Mouse (Mus musculus) midbrain, embryonic 15.5 days (tissue): Measurements from ENCODE around the gene Zswim7. TPM values are rescaled to one million over a fixed set of nuclear protein-coding genes. Genes with fewer than 3 reads are reported as not detected.

Source experiments
- ATAC-seq: fragments of 200-750 bp; cut with Nextera tagmentation; replicated peaks from 2 replicates; pipeline ENCODE4 v1.8.0; 2017; ENCODE audit warnings: moderate TSS enrichment
- H3K27ac ChIP-seq: fragments of 300-500 bp; sonication (generic); 2 replicates; pipeline ENCODE4 v1.5.1; 2015; ENCODE audit warnings: mild to moderate bottlenecking, inconsistent platforms
- H3K27me3 ChIP-seq: fragments of 300-500 bp; sonication (generic); replicated peaks from 2 replicates; pipeline ENCODE4 v1.6.1; 2015; ENCODE audit warnings: inconsistent platforms
- H3K36me3 ChIP-seq: fragments of 300-500 bp; sonication (generic); replicated peaks from 2 replicates; pipeline ENCODE4 v1.6.1; 2015; ENCODE audit warnings: inconsistent platforms
- H3K4me1 ChIP-seq: fragments of 300-500 bp; sonication (generic); 2 replicates; pipeline ENCODE4 v1.6.1; 2015; ENCODE audit warnings: inconsistent platforms
- H3K4me2 ChIP-seq: fragments of 300-500 bp; sonication (generic); 2 replicates; pipeline ENCODE4 v1.6.1; 2015; ENCODE audit warnings: inconsistent platforms, mild to moderate bottlenecking, moderate library complexity
- H3K4me3 ChIP-seq: fragments of 300-500 bp; sonication (generic); 2 replicates; pipeline ENCODE4 v1.5.1; 2015; ENCODE audit warnings: mild to moderate bottlenecking, inconsistent platforms
- H3K9ac ChIP-seq: fragments of 300-500 bp; sonication (generic); 2 replicates; pipeline ENCODE4 v1.6.1; 2015; ENCODE audit warnings: mild to moderate bottlenecking, inconsistent platforms
- H3K9me3 ChIP-seq: fragments of 300-500 bp; sonication (generic); 2 replicates; pipeline ENCODE4 v1.6.1; 2016; ENCODE audit warnings: inconsistent platforms
- WGBS: fragments of 180-500 bp; shearing (Covaris S2); methylation state at CpG from one replicate; pipeline ENCODE4 v1.1.7; 2015; ENCODE audit warnings: mixed read lengths; 5-methylcytosine and 5-hydroxymethylcytosine counted together
- polyA plus RNA-seq: library from polyadenylated mRNA; unstranded; fragments of >200 nt; fragmentation: Nextera tagmentation; extraction: Ambion mirVana; gene quantifications from 2 replicates; pipeline ENCODE4 v1.2.1, GENCODE M21; 2015

Zswim7 gene
- polyA plus RNA-seq, 1 experiment from 2014 or later = 11.7 TPM

GRCm38 (mm10) chr11:62281601-62281997, 424 bp upstream of the Zswim7 start:
- ATAC-seq = peak; percentile 78
- H3K9ac ChIP-seq = peak overlapping the region; percentile 94
- WGBS = under 1% methylated on average over 55 of the region's 57 CpGs
- peak overlapping the region; percentile 93 for H3K4me3 ChIP-seq
- H3K9me3 ChIP-seq = no peaks in the 10 kb centered on the region
- peak overlapping the region; percentile 94 for H3K27ac ChIP-seq
- H3K4me2 ChIP-seq = peak overlapping the region; percentile 76
- no peaks in the 10 kb centered on the region for H3K27me3 ChIP-seq
- H3K4me1 ChIP-seq = peaks cover 12% of the 10 kb centered on the region
- H3K36me3 ChIP-seq = peaks cover 15% of the 10 kb centered on the region; the same call in 1 of the 2 replicates

DNA sequence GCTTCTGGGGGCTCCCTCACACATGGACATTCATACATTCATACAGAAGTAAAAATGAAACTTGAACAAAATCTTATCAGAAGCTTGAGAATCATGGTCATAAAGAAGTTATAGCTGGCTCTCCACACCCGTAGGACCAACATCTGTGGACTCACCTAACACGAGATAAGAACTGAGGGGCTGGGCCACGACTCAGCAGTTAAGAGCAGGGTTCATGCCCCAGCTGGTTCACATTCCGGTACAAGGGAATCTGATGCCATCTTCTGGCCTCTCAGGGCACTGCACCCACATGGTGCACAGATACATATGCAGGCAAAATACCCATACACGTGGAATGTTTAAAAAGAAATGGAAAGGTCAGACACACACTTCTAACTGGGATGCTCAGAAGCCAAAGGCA, 3.1 kb downstream of the Zswim7 start:
- Histone ChIP-seq H3K9ac (no peak overlapping the region), H3K27me3 (no peaks in the 10 kb centered on the region), H3K4me1 (peaks cover 12% of the 10 kb centered on the region), H3K4me3 (no peak overlapping the region), H3K27ac (no peak overlapping the region), H3K4me2 (no peak overlapping the region), H3K36me3 (no peaks in the 10 kb centered on the region), H3K9me3 (no peaks in the 10 kb centered on the region)
- no peak for ATAC-seq
- WGBS = 22% methylated on average over 5 of the region's 5 CpGs

DNA sequence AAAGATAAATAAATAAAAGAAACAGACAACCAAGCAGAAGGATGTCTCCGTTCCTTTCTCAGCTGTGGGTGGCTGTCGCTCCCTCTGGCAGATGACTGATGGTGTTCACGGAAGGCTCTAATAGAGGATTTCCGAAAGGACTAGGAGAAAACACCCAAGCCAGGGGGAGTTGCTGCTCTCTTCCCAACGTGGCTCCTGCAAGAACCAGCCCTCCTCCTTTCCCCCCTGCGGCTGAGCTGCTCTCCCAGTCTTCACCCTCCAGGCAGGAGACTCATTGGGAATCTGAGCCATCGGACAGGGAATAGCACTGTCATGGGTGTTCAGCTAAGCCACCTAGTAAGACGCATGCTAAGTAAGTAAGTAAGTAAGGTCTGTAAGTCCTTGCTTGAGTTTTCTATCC, 4.1 kb downstream of the Zswim7 start:
- Histone ChIP-seq H3K4me3 (no peak overlapping the region), H3K27me3 (no peaks in the 10 kb centered on the region), H3K4me1 (peaks cover 3% of the 10 kb centered on the region), H3K9me3 (no peaks in the 10 kb centered on the region), H3K9ac (no peak overlapping the region), H3K4me2 (no peak overlapping the region), H3K27ac (no peak overlapping the region), H3K36me3 (no peaks in the 10 kb centered on the region)
- 65% methylated on average over 8 of the region's 8 CpGs for WGBS
- ATAC-seq = no peak

DNA sequence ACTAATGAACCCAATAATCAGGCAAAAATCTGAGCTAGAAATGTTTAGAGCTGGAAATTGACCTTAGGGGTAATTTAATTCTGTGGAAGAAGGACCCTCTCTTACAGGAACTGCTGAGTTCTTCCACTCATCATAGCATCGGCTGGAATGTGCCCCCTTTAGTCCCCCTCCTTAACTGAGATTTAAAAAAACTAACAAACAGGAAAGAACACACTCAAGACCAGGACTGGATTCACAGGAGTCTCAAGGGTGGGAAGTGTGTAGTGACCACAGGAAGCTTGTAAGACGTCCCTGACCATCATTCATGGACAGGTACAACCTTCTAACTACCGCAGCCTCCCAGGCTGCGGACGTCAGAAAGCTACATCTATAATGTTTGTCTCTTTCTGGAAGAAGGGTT, 10.3 kb downstream of the Zswim7 start:
- no peak overlapping the region for H3K27ac ChIP-seq
- no peak for ATAC-seq
- no peak overlapping the region for H3K4me2 ChIP-seq
- H3K4me1 ChIP-seq = peaks cover 15% of the 10 kb centered on the region
- H3K4me3 ChIP-seq = no peak overlapping the region
- H3K27me3 ChIP-seq = no peaks in the 10 kb centered on the region
- H3K9me3 ChIP-seq = no peaks in the 10 kb centered on the region
- no peaks in the 10 kb centered on the region for H3K36me3 ChIP-seq
- no peak overlapping the region for H3K9ac ChIP-seq
- WGBS = 61% methylated on average over 5 of the region's 5 CpGs

DNA sequence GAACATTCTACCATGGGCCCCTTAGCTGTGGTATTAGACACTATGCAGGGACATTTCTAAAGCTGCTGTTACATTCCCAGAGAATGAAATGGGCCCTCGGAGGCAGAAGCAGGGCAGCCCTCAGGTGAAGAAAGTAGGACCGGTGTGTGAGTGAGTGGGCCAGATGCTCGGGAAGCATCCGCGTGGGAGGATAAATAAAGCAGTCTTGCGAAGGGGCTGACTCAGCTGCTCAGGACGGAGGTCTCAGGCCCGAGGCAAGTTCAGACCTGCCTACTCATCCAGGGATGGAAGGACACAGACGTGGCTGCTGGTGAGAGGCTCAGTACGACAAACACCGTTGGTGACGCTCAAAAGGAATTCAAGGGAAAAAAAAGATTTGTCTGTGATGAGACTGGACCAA, 12.1 kb downstream of the Zswim7 start:
- H3K4me3 ChIP-seq = no peak overlapping the region
- H3K36me3 ChIP-seq = no peaks in the 10 kb centered on the region
- no peaks in the 10 kb centered on the region for H3K9me3 ChIP-seq
- no peak overlapping the region for H3K9ac ChIP-seq
- 80% methylated on average over 12 of the region's 12 CpGs for WGBS
- H3K27me3 ChIP-seq = no peaks in the 10 kb centered on the region
- H3K4me1 ChIP-seq = peaks cover 15% of the 10 kb centered on the region
- H3K27ac ChIP-seq = no peak overlapping the region
- no peak for ATAC-seq
- H3K4me2 ChIP-seq = no peak overlapping the region

DNA sequence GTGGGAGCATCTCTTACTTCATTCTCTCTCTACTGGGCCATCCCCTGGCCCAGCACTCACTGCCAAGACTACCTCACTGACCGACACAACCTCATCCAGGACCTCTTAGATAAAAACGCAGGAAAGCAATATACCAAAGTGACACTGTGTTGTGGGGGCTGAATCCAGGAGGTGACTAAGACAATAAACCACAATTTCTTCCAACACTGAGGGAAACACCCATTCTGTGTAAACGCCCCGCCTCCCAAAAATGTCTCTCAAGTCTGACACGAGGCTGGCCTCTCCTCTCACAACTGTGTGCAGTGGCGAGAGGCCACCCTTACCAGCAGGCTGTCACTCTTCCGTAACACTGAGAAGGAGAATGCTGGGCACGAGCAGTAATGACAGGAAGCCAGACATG, 12.8 kb downstream of the Zswim7 start:
- Histone ChIP-seq H3K4me1 (peaks cover 15% of the 10 kb centered on the region), H3K27ac (no peak overlapping the region), H3K9me3 (no peaks in the 10 kb centered on the region), H3K9ac (no peak overlapping the region), H3K27me3 (no peaks in the 10 kb centered on the region), H3K4me2 (no peak overlapping the region), H3K36me3 (no peaks in the 10 kb centered on the region), H3K4me3 (no peak overlapping the region)
- ATAC-seq = no peak
- WGBS = 76% methylated on average over 8 of the region's 8 CpGs

DNA sequence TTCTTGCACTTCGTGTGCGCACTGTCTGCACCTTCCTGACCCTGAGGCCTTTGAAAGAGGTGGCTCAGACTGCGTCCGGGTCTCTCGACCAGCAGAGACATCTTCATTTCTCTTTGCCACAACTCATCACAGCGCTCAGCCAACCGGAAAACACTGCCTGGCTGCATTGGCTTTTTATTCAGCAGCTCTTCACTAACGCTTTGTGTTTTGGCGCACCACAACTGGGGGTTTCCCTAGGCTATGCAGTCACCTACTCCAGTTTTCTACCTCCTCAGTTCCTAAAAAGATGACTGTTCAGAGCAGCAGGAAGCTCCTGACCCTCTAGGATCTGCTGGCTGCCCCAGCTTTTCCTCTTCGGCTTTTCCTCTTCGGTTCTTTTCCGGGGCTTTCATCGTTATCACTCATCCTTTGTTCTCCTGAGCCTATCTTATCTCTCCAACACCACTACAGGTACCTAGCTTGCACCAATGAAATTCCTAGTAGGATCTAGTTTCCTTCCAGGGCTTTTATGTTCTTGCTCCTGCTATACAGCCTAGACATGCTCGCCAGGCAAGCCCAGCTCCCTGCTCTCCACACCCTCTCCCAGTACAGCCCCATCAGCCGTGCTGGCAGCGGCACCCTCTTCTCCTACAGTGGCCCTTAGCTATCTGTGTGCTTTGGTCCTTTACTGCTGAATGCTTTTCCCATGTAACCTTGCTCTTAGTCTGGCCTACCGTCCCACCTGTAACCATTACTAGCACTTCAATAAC, 14.5 kb downstream of the Zswim7 start:
- no peak for ATAC-seq
- Histone ChIP-seq H3K27me3 (no peaks in the 10 kb centered on the region), H3K9me3 (no peaks in the 10 kb centered on the region), H3K4me3 (no peak overlapping the region), H3K4me2 (no peak overlapping the region), H3K9ac (no peak overlapping the region), H3K4me1 (peaks cover 15% of the 10 kb centered on the region), H3K36me3 (no peaks in the 10 kb centered on the region), H3K27ac (no peak overlapping the region)
- 39% methylated on average over 17 of the region's 17 CpGs for WGBS

GRCm38 (mm10) chr11:62265642-62266041, 15.5 kb downstream of the Zswim7 start:
- Histone ChIP-seq H3K36me3 (no peaks in the 10 kb centered on the region), H3K9me3 (no peaks in the 10 kb centered on the region), H3K4me1 (peaks cover 14% of the 10 kb centered on the region), H3K4me2 (no peak overlapping the region), H3K9ac (no peak overlapping the region), H3K27me3 (no peaks in the 10 kb centered on the region), H3K27ac (no peak overlapping the region), H3K4me3 (no peak overlapping the region)
- ATAC-seq = no peak
- 44% methylated on average over 7 of the region's 7 CpGs for WGBS

GRCm38 (mm10) chr11:62264018-62264417, 17.2 kb downstream of the Zswim7 start:
- ATAC-seq = no peak
- Histone ChIP-seq H3K9me3 (no peaks in the 10 kb centered on the region), H3K36me3 (no peaks in the 10 kb centered on the region), H3K4me2 (no peak overlapping the region), H3K4me3 (no peak overlapping the region), H3K4me1 (peaks cover 10% of the 10 kb centered on the region), H3K27ac (no peak overlapping the region), H3K9ac (no peak overlapping the region), H3K27me3 (no peaks in the 10 kb centered on the region)
- 72% methylated on average over 7 of the region's 7 CpGs for WGBS

- H3K9me3 ChIP-seq = no peaks in the 10 kb centered on the region
- ATAC-seq = no peak
- H3K27me3 ChIP-seq = no peaks in the 10 kb centered on the region
- no peak overlapping the region for H3K4me3 ChIP-seq
- no peak overlapping the region for H3K9ac ChIP-seq
- 81% methylated on average over 7 of the region's 7 CpGs for WGBS
- H3K4me2 ChIP-seq = no peak overlapping the region
- no peak overlapping the region for H3K27ac ChIP-seq
- H3K4me1 ChIP-seq = peaks cover 10% of the 10 kb centered on the region
- H3K36me3 ChIP-seq = no peaks in the 10 kb centered on the region
Observed at GRCm38 (mm10) chr11:62263599-62263998, 17.6 kb downstream of the Zswim7 start.

DNA sequence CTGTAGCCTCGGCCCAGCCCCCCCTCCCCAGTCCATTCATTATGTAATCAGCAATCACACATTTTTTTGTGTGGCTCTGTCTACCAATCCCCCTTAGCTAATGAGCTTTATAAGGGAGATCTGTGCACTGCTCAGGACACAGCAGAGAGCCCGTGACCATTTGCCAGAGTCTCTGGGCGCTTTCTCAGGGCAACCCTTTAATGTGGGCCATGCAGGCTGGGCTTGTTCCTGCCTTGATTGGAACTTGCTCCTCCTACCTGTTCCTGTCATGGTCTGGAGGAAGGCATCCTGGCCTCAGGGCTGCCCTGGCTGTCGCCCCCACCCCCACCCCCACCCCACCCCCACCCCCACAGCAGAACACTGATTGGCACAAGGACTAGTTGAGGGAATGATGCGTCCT, 22.0 kb downstream of the Zswim7 start:
- no peaks in the 10 kb centered on the region for H3K4me1 ChIP-seq
- ATAC-seq = no peak
- H3K27me3 ChIP-seq = no peaks in the 10 kb centered on the region
- H3K27ac ChIP-seq = no peak overlapping the region
- H3K9ac ChIP-seq = no peak overlapping the region
- H3K9me3 ChIP-seq = no peaks in the 10 kb centered on the region
- WGBS = 46% methylated on average over 5 of the region's 5 CpGs
- H3K36me3 ChIP-seq = no peaks in the 10 kb centered on the region
- H3K4me2 ChIP-seq = no peak overlapping the region
- no peak overlapping the region for H3K4me3 ChIP-seq

GRCm38 (mm10) chr11:62253380-62253779, 27.8 kb downstream of the Zswim7 start:
- Histone ChIP-seq H3K4me2 (no peak overlapping the region), H3K27me3 (peaks cover 28% of the 10 kb centered on the region), H3K4me3 (no peak overlapping the region), H3K36me3 (no peaks in the 10 kb centered on the region), H3K4me1 (peaks cover 9% of the 10 kb centered on the region), H3K27ac (no peak overlapping the region), H3K9ac (no peak overlapping the region), H3K9me3 (no peaks in the 10 kb centered on the region)
- 73% methylated on average over 5 of the region's 5 CpGs for WGBS
- no peak for ATAC-seq

GRCm38 (mm10) chr11:62251047-62251446, 30.1 kb downstream of the Zswim7 start:
- H3K27me3 ChIP-seq = peaks cover 30% of the 10 kb centered on the region
- no peak overlapping the region for H3K4me3 ChIP-seq
- peak overlapping the region; percentile 4; the same call in 1 of the 2 replicates for H3K4me2 ChIP-seq
- H3K9me3 ChIP-seq = no peaks in the 10 kb centered on the region
- ATAC-seq = no peak
- H3K4me1 ChIP-seq = peaks cover 13% of the 10 kb centered on the region
- no peak overlapping the region for H3K27ac ChIP-seq
- WGBS = 79% methylated on average over 11 of the region's 11 CpGs
- no peaks in the 10 kb centered on the region for H3K36me3 ChIP-seq
- no peak overlapping the region for H3K9ac ChIP-seq
